Mouse (Mus musculus): ENCODE results near the gene Gpc1. TPM values are rescaled to one million over a fixed set of nuclear protein-coding genes. Genes with fewer than 3 reads are reported as not detected.

Gpc1 gene
- 124 and 160 TPM in 2 replicates for polyA plus RNA-seq (2016; fragmentation: Nextera tagmentation; extraction: Ambion mirVana)

DNA sequence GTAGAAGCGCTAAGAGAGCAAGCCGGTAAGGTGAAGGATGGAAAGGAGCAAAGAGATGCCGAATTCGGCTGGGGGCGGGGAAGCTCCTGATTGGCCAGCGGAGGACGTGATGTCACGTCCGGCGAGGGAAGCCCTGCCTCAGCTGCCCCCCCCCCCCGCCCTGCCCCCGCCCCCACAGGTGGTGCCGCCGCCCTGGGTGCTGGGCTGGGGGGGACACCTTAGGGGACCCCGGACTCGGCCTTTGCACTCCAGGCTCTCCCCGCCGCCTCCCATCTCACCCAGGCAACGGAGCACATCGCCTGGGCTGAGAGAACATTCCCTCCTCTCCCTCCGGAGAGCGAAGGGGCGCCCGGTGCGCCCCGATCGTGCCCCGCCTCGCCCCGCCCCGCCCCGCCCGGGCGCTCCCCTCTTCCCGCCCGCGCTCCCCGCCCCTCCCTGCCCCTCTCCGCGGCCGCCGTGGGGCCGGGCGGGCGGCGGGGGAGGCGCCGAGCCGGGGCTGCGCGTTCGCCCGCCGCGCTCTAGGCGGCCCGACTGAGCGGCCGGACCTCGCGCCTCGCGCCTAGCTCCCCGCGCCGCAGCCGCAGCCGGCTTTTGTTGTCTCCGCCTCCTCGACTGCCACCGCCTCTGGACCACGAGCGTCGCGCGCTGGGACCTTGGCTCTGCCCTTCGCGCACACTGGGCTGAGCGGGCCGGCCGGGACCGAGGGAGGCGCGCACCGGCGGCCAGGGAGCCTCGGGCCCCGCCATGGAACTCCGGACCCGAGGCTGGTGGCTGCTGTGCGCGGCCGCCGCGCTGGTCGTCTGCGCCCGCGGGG lies at the start of gene Gpc1:
TSS of gene Gpc1 (plus strand) at position 458 of the 814 bp plus-strand sequence.
- Histone ChIP-seq H3K4me3 (replicated peaks) (peak within 1 kb of the TSS; percentile 84), H3K36me3 (replicated peaks) (peaks cover 18% of the 10 kb centered on the region), H3K9ac (peak within 1 kb of the TSS; percentile 99), H3K4me2 (peak within 1 kb of the TSS; percentile 79), H3K27ac (peak within 1 kb of the TSS; percentile 97), H3K4me1 (peaks cover 43% of the 10 kb centered on the region), H3K27me3 (peaks cover 8% of the 10 kb centered on the region), H3K9me3 (no peaks in the 10 kb centered on the region)
- under 1% methylated on average over 55 of the region's 99 CpGs for WGBS
- ATAC-seq (ENCODE audit: low FRiP score): peak; percentile 80

DNA sequence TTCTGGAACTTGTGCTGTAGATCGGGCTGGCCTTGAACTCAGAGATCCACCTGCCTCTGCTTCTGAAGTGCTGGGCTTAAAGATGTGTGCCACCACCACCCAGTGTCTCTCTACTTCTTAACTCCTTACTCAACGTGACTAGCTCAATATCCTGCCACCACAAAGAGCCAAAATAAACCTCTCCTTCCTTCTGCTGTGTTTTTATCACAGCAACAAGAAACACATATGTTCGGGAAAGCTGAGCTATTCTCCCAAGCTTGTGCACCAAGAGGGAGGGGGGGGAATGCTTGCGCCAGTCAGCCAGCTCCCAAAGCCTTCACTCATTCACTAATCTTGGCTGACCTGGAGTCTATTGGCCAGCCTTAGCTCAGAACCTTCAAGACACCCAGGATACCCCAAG lies 49.6 kb upstream of the Gpc1 start:
- H3K9ac ChIP-seq: no peak overlapping the region
- H3K4me1 ChIP-seq: peaks cover under 1% of the 10 kb centered on the region
- H3K27ac ChIP-seq: no peak overlapping the region
- no peaks in the 10 kb centered on the region for H3K27me3 ChIP-seq
- no peaks in the 10 kb centered on the region for H3K9me3 ChIP-seq
- no peak for ATAC-seq (ENCODE audit: low FRiP score)
- no peaks in the 10 kb centered on the region for H3K36me3 ChIP-seq (replicated peaks)
- H3K4me3 ChIP-seq (replicated peaks): no peak overlapping the region
- H3K4me2 ChIP-seq: no peak overlapping the region
- 90% methylated on average over 4 of the region's 4 CpGs for WGBS

DNA sequence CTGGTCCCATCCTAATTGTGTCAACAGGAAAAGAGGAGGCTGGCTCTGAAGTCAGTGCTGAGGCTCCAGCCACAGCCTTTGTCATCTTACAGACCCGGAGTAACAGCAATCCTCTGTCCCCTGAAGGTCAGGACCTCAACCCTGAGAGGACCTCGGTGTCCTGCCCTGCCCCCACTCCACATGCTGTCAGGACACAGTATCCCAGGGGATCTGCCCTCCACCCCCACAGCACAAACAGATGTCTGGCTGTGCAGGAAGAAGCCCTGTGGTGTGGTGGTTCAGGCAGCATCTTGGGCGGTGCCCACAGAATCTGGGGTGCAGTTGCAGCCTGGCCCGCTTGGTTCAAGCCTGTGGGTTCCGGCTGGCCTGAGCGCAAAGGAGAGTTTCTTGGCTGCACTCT lies 48.9 kb upstream of the Gpc1 start:
- H3K27me3 ChIP-seq: no peaks in the 10 kb centered on the region
- H3K36me3 ChIP-seq (replicated peaks): no peaks in the 10 kb centered on the region
- WGBS: 66% methylated on average over 6 of the region's 6 CpGs
- no peak overlapping the region for H3K27ac ChIP-seq
- H3K9me3 ChIP-seq: no peaks in the 10 kb centered on the region
- H3K4me1 ChIP-seq: peaks cover 7% of the 10 kb centered on the region
- H3K4me3 ChIP-seq (replicated peaks): no peak overlapping the region
- no peak overlapping the region for H3K9ac ChIP-seq
- ATAC-seq (ENCODE audit: low FRiP score): no peak
- H3K4me2 ChIP-seq: no peak overlapping the region

DNA sequence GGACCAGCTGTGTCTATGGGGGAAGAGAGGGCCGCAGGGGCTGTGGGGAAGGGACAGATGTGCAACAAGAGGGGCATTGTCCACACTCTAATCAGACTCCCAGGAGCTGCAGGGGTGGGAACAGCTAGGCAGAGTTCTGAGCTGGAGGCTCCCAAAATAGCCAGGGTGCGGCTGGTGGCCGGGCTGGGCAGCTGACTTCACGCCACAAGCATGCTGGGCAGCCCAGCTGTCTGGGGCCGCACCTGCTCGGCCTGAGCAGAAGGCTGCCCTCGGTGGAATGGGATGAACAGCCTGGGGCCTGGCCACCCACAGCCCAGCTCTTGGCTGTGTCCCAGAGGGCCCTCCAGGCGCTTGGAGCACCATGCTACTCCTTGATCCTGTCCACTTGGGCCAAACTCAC lies 44.2 kb upstream of the Gpc1 start:
- Histone ChIP-seq H3K9ac (no peak overlapping the region), H3K27ac (no peak overlapping the region), H3K9me3 (no peaks in the 10 kb centered on the region), H3K36me3 (replicated peaks) (no peaks in the 10 kb centered on the region), H3K4me1 (peaks cover 27% of the 10 kb centered on the region), H3K4me2 (no peak overlapping the region), H3K27me3 (no peaks in the 10 kb centered on the region), H3K4me3 (replicated peaks) (no peak overlapping the region)
- no peak for ATAC-seq (ENCODE audit: low FRiP score)
- WGBS: 72% methylated on average over 8 of the region's 8 CpGs

DNA sequence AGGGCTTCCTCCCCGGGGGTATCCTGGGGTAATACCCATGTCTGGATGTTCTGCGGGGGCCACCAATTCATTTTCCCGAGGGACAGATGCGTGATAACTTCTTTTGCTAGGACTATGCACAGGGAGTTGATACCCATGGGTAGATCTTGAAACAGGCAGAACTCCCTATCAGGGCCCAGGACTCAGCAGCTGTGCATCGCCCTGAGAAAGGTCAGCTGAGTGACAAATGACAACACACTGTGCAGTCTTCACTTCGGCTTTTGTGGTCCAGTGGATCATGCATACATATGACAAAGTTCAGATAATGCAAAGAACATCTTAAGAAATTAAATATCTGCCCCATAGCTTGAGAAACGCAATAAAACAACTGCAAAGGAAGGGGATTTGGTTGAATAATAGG lies 43.4 kb upstream of the Gpc1 start:
- Histone ChIP-seq H3K27ac (no peak overlapping the region), H3K9me3 (no peaks in the 10 kb centered on the region), H3K4me2 (no peak overlapping the region), H3K9ac (no peak overlapping the region), H3K4me3 (replicated peaks) (no peak overlapping the region), H3K4me1 (peaks cover 27% of the 10 kb centered on the region), H3K36me3 (replicated peaks) (no peaks in the 10 kb centered on the region), H3K27me3 (no peaks in the 10 kb centered on the region)
- WGBS: 91% methylated on average over 7 of the region's 7 CpGs
- ATAC-seq (ENCODE audit: low FRiP score): no peak

DNA sequence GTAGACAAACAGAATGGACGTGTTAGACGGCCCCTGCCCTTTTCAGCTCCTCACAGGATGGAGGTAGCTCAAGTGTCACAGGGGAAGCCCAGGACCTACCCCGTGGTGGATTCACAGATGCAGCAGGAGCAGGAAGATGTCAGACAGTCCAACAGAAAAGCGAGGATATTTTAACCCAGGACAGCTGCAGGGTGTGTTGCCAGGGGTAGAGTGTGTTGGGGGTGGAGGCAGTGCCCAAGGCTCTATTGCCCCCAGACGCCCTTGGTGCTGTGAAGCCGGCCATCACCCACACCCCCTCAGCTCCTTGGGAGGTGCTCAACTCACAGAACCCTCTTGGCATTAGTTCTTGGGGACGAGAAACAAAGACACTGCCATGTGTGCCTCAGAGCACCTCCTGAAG lies 40.8 kb upstream of the Gpc1 start:
- peak overlapping the region; percentile 37 for H3K4me2 ChIP-seq
- no peaks in the 10 kb centered on the region for H3K36me3 ChIP-seq (replicated peaks)
- ATAC-seq (ENCODE audit: low FRiP score): peak; percentile 52
- 18% methylated on average over 7 of the region's 7 CpGs for WGBS
- H3K9ac ChIP-seq: no peak overlapping the region
- H3K4me1 ChIP-seq: peaks cover 27% of the 10 kb centered on the region
- no peaks in the 10 kb centered on the region for H3K27me3 ChIP-seq
- H3K4me3 ChIP-seq (replicated peaks): no peak overlapping the region
- H3K27ac ChIP-seq: peak overlapping the region; percentile 65
- no peaks in the 10 kb centered on the region for H3K9me3 ChIP-seq

DNA sequence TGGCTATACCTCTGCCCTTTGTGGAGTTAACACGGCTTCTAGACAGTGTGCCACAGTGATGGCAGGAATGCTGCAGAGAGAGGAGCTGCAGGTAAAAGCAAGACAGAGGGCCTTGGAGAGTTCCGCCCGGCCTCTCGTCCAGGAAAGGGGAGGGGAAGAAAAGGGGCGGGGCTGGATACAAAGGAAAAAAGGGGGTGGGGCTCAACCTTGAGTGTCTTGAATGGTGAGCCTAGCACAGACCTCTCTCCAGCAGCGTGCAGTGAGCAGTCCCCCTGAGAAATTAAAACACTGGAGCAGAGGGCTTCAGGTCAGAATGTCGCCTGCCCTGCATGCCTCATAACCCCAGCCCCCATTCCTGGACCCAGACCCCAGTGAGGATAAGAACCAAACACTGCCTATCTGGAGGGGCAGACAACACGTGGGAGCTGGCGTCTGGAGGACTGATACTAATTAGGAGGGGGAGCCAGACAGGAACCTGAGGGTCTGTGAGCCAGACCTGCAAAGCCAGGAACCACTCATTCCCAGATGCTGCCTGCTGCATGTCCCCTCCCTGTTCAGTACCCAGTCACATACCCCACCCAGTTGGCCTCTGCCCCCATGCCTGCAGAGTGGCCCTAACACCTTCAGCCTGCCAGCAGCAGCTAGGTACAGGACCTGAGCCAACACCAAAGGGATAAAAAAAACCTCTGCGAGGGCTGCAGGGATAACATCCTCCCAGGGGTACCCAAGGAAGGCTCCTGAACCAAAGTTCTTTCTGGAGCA lies 40.2 kb upstream of the Gpc1 start:
- no peaks in the 10 kb centered on the region for H3K9me3 ChIP-seq
- peak; percentile 86 for ATAC-seq (ENCODE audit: low FRiP score)
- H3K4me2 ChIP-seq: peak overlapping the region; percentile 37
- no peaks in the 10 kb centered on the region for H3K27me3 ChIP-seq
- peaks cover 27% of the 10 kb centered on the region for H3K4me1 ChIP-seq
- H3K36me3 ChIP-seq (replicated peaks): no peaks in the 10 kb centered on the region
- peak overlapping the region; percentile 65 for H3K27ac ChIP-seq
- H3K4me3 ChIP-seq (replicated peaks): no peak overlapping the region
- 5% methylated on average over 10 of the region's 10 CpGs for WGBS
- no peak overlapping the region for H3K9ac ChIP-seq

DNA sequence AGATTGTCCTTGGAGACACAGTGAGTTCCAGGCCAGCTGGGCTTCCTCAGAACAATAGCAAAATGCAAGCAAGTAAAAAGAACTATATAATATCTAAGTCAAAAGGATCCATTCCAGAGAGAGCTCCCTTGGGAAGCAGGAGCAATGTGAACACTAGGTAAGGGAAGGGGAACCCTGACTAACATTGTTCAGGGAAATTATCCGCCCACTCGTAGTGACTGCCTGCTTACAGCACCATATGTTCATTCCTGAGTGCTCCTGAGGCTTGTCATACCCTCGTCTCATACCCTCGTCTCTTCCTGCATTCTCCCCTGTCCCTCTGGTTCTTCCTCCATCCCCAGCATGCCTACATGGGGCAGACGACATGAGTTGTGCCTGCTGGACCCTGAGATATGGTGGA lies 37.7 kb upstream of the Gpc1 start:
- Histone ChIP-seq H3K4me3 (replicated peaks) (no peak overlapping the region), H3K27me3 (no peaks in the 10 kb centered on the region), H3K4me1 (peaks cover 18% of the 10 kb centered on the region), H3K9me3 (no peaks in the 10 kb centered on the region), H3K27ac (no peak overlapping the region), H3K4me2 (no peak overlapping the region), H3K9ac (no peak overlapping the region), H3K36me3 (replicated peaks) (no peaks in the 10 kb centered on the region)
- WGBS: 79% methylated on average over 5 of the region's 5 CpGs
- ATAC-seq (ENCODE audit: low FRiP score): no peak

DNA sequence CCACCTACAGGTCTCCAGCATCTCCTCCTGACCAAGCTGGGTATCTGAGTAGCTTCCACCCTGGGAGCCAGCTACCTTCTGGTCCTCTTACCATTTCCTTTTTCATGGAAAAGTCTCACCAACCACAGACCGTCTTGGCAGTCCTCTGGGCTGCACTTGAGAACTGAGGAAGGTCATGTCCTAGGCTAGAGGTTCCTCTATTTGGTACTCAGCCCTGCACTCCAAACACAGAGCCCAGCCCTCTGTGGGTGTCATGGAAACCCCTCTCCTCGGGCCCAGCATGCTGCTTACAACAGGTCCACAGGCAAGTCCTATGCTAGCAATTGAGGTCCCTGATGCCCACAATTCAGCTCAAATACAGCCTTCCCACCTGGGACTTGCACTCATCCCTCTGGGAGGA lies 33.0 kb upstream of the Gpc1 start:
- H3K27ac ChIP-seq: no peak overlapping the region
- 67% methylated on average over 2 of the region's 2 CpGs for WGBS
- no peak overlapping the region for H3K4me2 ChIP-seq
- H3K4me1 ChIP-seq: no peaks in the 10 kb centered on the region
- no peaks in the 10 kb centered on the region for H3K9me3 ChIP-seq
- H3K36me3 ChIP-seq (replicated peaks): no peaks in the 10 kb centered on the region
- H3K27me3 ChIP-seq: no peaks in the 10 kb centered on the region
- H3K9ac ChIP-seq: no peak overlapping the region
- no peak overlapping the region for H3K4me3 ChIP-seq (replicated peaks)
- no peak for ATAC-seq (ENCODE audit: low FRiP score)

DNA sequence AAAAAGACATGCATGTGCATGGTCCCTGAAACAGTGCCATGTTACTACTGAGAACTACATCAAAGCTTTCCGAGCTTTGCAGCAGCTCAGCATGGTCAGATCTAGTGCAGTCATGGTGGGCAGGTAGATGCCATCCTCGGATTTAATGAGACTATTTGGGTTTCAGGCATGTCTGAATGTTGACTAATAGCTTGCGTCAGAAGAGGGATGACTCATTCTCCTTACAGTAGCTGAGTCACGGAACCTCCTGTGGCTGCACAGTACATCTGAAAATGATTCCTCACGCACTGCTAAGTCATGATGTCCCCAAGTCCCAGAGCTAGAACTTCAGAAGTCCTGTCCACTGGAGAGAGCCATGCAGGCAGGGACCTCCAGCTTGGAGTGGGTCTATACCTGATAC lies 31.8 kb upstream of the Gpc1 start:
- Histone ChIP-seq H3K9me3 (no peaks in the 10 kb centered on the region), H3K4me2 (no peak overlapping the region), H3K4me1 (no peaks in the 10 kb centered on the region), H3K27me3 (no peaks in the 10 kb centered on the region), H3K27ac (no peak overlapping the region), H3K36me3 (replicated peaks) (no peaks in the 10 kb centered on the region), H3K4me3 (replicated peaks) (no peak overlapping the region), H3K9ac (no peak overlapping the region)
- ATAC-seq (ENCODE audit: low FRiP score): no peak
- 90% methylated on average over 5 of the region's 5 CpGs for WGBS

DNA sequence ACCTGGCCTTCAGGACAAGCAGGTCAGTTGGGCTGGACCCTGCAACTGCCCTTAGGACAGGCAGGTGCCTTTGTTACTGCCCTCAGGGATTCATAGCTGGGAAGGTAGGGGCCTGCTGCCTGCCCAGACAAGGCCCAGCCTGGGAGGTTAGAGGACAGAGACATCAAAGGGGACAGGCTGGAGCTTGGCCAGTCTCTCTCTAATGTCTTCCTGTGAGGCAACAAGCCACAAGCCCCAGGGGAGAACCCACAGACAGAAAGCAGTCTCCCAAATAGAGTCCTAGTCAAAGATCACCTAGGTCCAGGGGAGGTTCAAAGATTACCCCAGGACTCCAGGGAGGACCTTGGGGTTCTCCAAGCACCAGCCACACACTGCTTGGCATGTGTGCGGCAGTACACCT lies 29.1 kb upstream of the Gpc1 start:
- H3K27me3 ChIP-seq: no peaks in the 10 kb centered on the region
- H3K27ac ChIP-seq: no peak overlapping the region
- no peak for ATAC-seq (ENCODE audit: low FRiP score)
- 100% methylated on average over 1 of the region's 1 CpGs for WGBS
- H3K4me1 ChIP-seq: no peaks in the 10 kb centered on the region
- H3K36me3 ChIP-seq (replicated peaks): no peaks in the 10 kb centered on the region
- no peak overlapping the region for H3K9ac ChIP-seq
- H3K4me2 ChIP-seq: no peak overlapping the region
- no peak overlapping the region for H3K4me3 ChIP-seq (replicated peaks)
- no peaks in the 10 kb centered on the region for H3K9me3 ChIP-seq

DNA sequence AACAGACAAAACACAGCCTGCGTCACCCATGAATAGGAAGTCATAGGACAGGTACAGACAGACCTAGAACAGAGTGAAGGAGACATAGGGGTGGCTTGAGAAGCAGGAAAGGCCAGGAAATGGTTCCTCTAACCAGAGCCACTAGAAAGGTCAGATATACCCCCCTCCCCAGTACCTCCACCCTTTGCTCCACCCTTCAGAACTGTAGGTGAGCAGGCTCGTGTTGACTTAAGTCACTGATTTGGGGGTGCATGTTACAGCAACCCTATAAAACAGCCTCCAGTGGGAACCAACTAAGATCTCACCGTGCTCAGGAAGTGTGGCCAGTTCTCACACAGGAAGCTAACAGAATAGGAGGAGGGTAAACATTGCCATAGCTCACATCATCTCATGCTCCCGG lies 28.1 kb upstream of the Gpc1 start:
- no peak overlapping the region for H3K4me2 ChIP-seq
- WGBS: 88% methylated on average over 4 of the region's 4 CpGs

More for the DNA sequence above, 28.1 kb upstream of the Gpc1 start:
- Histone ChIP-seq H3K27me3 (no peaks in the 10 kb centered on the region), H3K4me1 (no peaks in the 10 kb centered on the region), H3K27ac (no peak overlapping the region), H3K4me3 (replicated peaks) (no peak overlapping the region), H3K36me3 (replicated peaks) (no peaks in the 10 kb centered on the region), H3K9ac (no peak overlapping the region), H3K9me3 (no peaks in the 10 kb centered on the region)
- ATAC-seq (ENCODE audit: low FRiP score): no peak

Measured in forebrain, embryonic 12.5 days (tissue).